Mouse (Mus musculus) forebrain, embryonic 10.5 days (tissue): Measurements from ENCODE around the gene Gm9611. TPM values are rescaled to one million over a fixed set of nuclear protein-coding genes. Genes with fewer than 3 reads are reported as not detected.
"Not testable (repeated sequence)": the region's sequence is repeated elsewhere in the genome, so short reads cannot be mapped to it uniquely, and the experiment has no call there.

Source experiments
- DNase-seq: peaks from one replicate; pipeline ENCODE4 v3.0.0-alpha.2; 2017; ENCODE audit warnings: low spot score; ENCODE audit errors: extremely low spot score
- H3K27ac ChIP-seq: fragments of 300-500 bp; sonication (generic); 2 replicates; pipeline ENCODE4 v1.5.1; 2016; ENCODE audit warnings: mild to moderate bottlenecking
- H3K27me3 ChIP-seq: fragments of 300-500 bp; sonication (generic); 2 replicates; pipeline ENCODE4 v1.6.1; 2016; ENCODE audit warnings: mild to moderate bottlenecking; ENCODE audit not compliant: poor library complexity, severe bottlenecking
- H3K36me3 ChIP-seq: fragments of 300-500 bp; sonication (generic); replicated peaks from 2 replicates; pipeline ENCODE4 v1.6.1; 2016; ENCODE audit warnings: mild to moderate bottlenecking, moderate library complexity
- H3K4me1 ChIP-seq: fragments of 300-500 bp; sonication (generic); 2 replicates; pipeline ENCODE4 v1.6.1; 2016
- H3K4me3 ChIP-seq: fragments of 300-500 bp; sonication (generic); 2 replicates; pipeline ENCODE4 v1.5.1; 2016; ENCODE audit warnings: mild to moderate bottlenecking, moderate library complexity
- H3K9me3 ChIP-seq: fragments of 300-500 bp; sonication (generic); 2 replicates; pipeline ENCODE4 v1.6.1; 2016; ENCODE audit warnings: mild to moderate bottlenecking, moderate library complexity
- WGBS: fragments of 180-500 bp; shearing (Covaris S2); methylation state at CpG from one replicate; pipeline ENCODE4 v1.1.7; 2016; 5-methylcytosine and 5-hydroxymethylcytosine counted together
- microRNA-seq: library from miRNA; unstranded; fragments of <30 nt; microRNA quantifications from one replicate; pipeline ENCODE4, GENCODE M21; 2017
- polyA plus RNA-seq: library from polyadenylated mRNA; unstranded; fragments of >200 nt; fragmentation: Nextera tagmentation; extraction: Ambion mirVana; gene quantifications from 2 replicates; pipeline ENCODE4 v1.2.1, GENCODE M21; 2016

The Gm9611 gene
- polyA plus RNA-seq, result not detected in 2 replicates

GRCm38 (mm10) chr14:42297258-42297657 lies at the start of gene Gm9611:
Gm9611 (minus strand) TSS chr14:42297358.
- DNase-seq, H3K4me3 ChIP-seq, H3K27me3 ChIP-seq, H3K36me3 ChIP-seq, H3K9me3 ChIP-seq, H3K27ac ChIP-seq, H3K4me1 ChIP-seq: not testable (repeated sequence)
- 70% methylated on average over 1 of the region's 3 CpGs for WGBS

GRCm38 (mm10) chr14:42309910-42310309 lies 12.8 kb upstream of the Gm9611 start, which contains the start of gene Gm7995:
Gm7995 (plus strand) TSS chr14:42310210.
- H3K9me3 ChIP-seq, H3K4me3 ChIP-seq, H3K27ac ChIP-seq, H3K27me3 ChIP-seq, H3K4me1 ChIP-seq, DNase-seq, H3K36me3 ChIP-seq: not testable (repeated sequence)
- no CpG with 5 or more reads among the region's 1 CpGs for WGBS

GRCm38 (mm10) chr14:42259948-42260347 lies 37.2 kb downstream of the Gm9611 start, which contains the start of gene Gm17026:
Gm17026 (minus strand) TSS chr14:42260048.
- not testable (repeated sequence) for H3K4me3 ChIP-seq, H3K9me3 ChIP-seq, H3K27ac ChIP-seq, DNase-seq, H3K4me1 ChIP-seq, H3K27me3 ChIP-seq, H3K36me3 ChIP-seq
- 88% methylated on average over 1 of the region's 3 CpGs for WGBS

Small RNA genes within 50 kb of the gene (microRNA-seq; reads per million reads assigned to microRNA genes)
- gene Gm25208, result not detected
- gene Gm25892, result not detected

Other genes starting within 250 kb of the Gm9611 start
- gene Gm7951, start 180.0 kb downstream of the Gm9611 start, polyA plus RNA-seq, result not detected in 2 replicates
- not detected in 2 replicates for gene Gm17027, start 134.7 kb downstream of the Gm9611 start, polyA plus RNA-seq
- gene Gm3573, start 106.6 kb downstream of the Gm9611 start, polyA plus RNA-seq, result not detected in 2 replicates
- gene Gm17026, start 37.3 kb downstream of the Gm9611 start, polyA plus RNA-seq, result not detected in 2 replicates
- gene Gm7995, start 12.9 kb upstream of the Gm9611 start, polyA plus RNA-seq, result not detected in 2 replicates
- gene Gm8005, start 142.3 kb upstream of the Gm9611 start, polyA plus RNA-seq, result not detected in 2 replicates
- gene Gm8011, start 166.5 kb upstream of the Gm9611 start, polyA plus RNA-seq, result not detected in 2 replicates
- not detected in 2 replicates for gene Gm8020, start 205.0 kb upstream of the Gm9611 start, polyA plus RNA-seq
- gene Gm8024, start 226.9 kb upstream of the Gm9611 start, polyA plus RNA-seq, result not detected in 2 replicates